Mouse (Mus musculus) E14TG2a.4 (cell line): ENCODE results near the gene Lats1.

ENCODE experiments used
- CTCF ChIP-seq: conservative IDR thresholded peaks from 2 replicates; pipeline ENCODE4 v1.5.1; 2014; ENCODE audit warnings: low read length
- NANOG ChIP-seq: IDR thresholded peaks from 2 replicates; pipeline ENCODE4 v1.6.1; 2014; ENCODE audit warnings: borderline replicate concordance, low read length, mixed read lengths
- POU5F1 ChIP-seq: IDR thresholded peaks from 2 replicates; pipeline ENCODE4 v1.6.1; 2014; ENCODE audit warnings: low read length, borderline replicate concordance

GRCm38 (mm10) chr10:7726501-7726812 lies 45.4 kb downstream of the Lats1 start:
- TF ChIP-seq CTCF (no peak), POU5F1 (no peak), NANOG (no peak)
